Mouse (Mus musculus): ENCODE data around the gene Cnnm4.
A peak's percentile ranks its signal among the peaks of the same experiment; 100 is the strongest.

- TF ChIP-seq CTCF (IDR thresholded peaks at IDR 0.05) (peak; percentile 100), EP300 (IDR thresholded peaks at IDR 0.05) (no peak)
These were observed 75.6 kb downstream of the Cnnm4 start, which contains the start of gene Ankrd39 for GRCm38 (mm10) chr1:36546888-36547471.

All from lung, postnatal 0 days (tissue).